Mouse (Mus musculus): ENCODE measurements around the gene Gstt2. TPM values are rescaled to one million over a fixed set of nuclear protein-coding genes. Genes with fewer than 3 reads are reported as not detected.

The Gstt2 gene
- polyA plus RNA-seq, 1 experiment from 2014 or later, result 5.8 TPM

Other genes with a start within 250 kb of the Gstt2 start
- 1.9 and 2.4 TPM in 2 replicates for gene Ggt5, start 248.1 kb downstream of the Gstt2 start, polyA plus RNA-seq (2015; fragmentation: Nextera tagmentation; extraction: Ambion mirVana)
- 2.0 and 2.3 TPM in 2 replicates for gene Susd2, start 193.4 kb downstream of the Gstt2 start, polyA plus RNA-seq (2015; fragmentation: Nextera tagmentation; extraction: Ambion mirVana)
- gene Cabin1, start 73.1 kb downstream of the Gstt2 start, polyA plus RNA-seq (2015; fragmentation: Nextera tagmentation; extraction: Ambion mirVana), result 36.0 and 39.7 TPM in 2 replicates
- gene Ddt, start 64.0 kb downstream of the Gstt2 start, polyA plus RNA-seq (2015; fragmentation: Nextera tagmentation; extraction: Ambion mirVana), result 83.7 and 87.8 TPM in 2 replicates
- not detected in 2 replicates for gene Gm20441, start 56.5 kb downstream of the Gstt2 start, polyA plus RNA-seq (2015; fragmentation: Nextera tagmentation; extraction: Ambion mirVana)
- gene Gstt3, start 56.0 kb downstream of the Gstt2 start, polyA plus RNA-seq (2015; fragmentation: Nextera tagmentation; extraction: Ambion mirVana), result 0.30 and 0.61 TPM in 2 replicates
- gene Gstt1, start 38.8 kb downstream of the Gstt2 start, polyA plus RNA-seq (2015; fragmentation: Nextera tagmentation; extraction: Ambion mirVana), result 4.8 and 5.5 TPM in 2 replicates
- not detected in 2 replicates for gene Gstt4, start 14.9 kb downstream of the Gstt2 start, polyA plus RNA-seq (2015; fragmentation: Nextera tagmentation; extraction: Ambion mirVana)
- gene Mif, start 22.8 kb upstream of the Gstt2 start, polyA plus RNA-seq (2015; fragmentation: Nextera tagmentation; extraction: Ambion mirVana), result 1,337 and 1,364 TPM in 2 replicates
- 1.9 and 2.1 TPM in 2 replicates for gene Derl3, start 56.0 kb upstream of the Gstt2 start, polyA plus RNA-seq (2015; fragmentation: Nextera tagmentation; extraction: Ambion mirVana)
- gene Smarcb1, start 84.2 kb upstream of the Gstt2 start, polyA plus RNA-seq (2015; fragmentation: Nextera tagmentation; extraction: Ambion mirVana), result 323 and 327 TPM in 2 replicates
- 15.1 and 17.1 TPM in 2 replicates for gene Chchd10, start 95.7 kb upstream of the Gstt2 start, polyA plus RNA-seq (2015; fragmentation: Nextera tagmentation; extraction: Ambion mirVana)
- gene Mmp11, start 99.1 kb upstream of the Gstt2 start, polyA plus RNA-seq (2015; fragmentation: Nextera tagmentation; extraction: Ambion mirVana), result 22.7 and 29.5 TPM in 2 replicates
- gene Gm867, start 103.2 kb upstream of the Gstt2 start, polyA plus RNA-seq (2015; fragmentation: Nextera tagmentation; extraction: Ambion mirVana), result 0.35 TPM in 1 of 2 replicates, not detected in the other
- gene Vpreb3, start 105.6 kb upstream of the Gstt2 start, polyA plus RNA-seq (2015; fragmentation: Nextera tagmentation; extraction: Ambion mirVana), result 0.58 and 0.73 TPM in 2 replicates
- gene Gm5134, start 117.1 kb upstream of the Gstt2 start, polyA plus RNA-seq (2015; fragmentation: Nextera tagmentation; extraction: Ambion mirVana), result 0.07 TPM in 1 of 2 replicates, not detected in the other
- 14.1 and 14.9 TPM in 2 replicates for gene Zfp280b, start 195.2 kb upstream of the Gstt2 start, polyA plus RNA-seq (2015; fragmentation: Nextera tagmentation; extraction: Ambion mirVana)

Data from midbrain, embryonic 13.5 days (tissue).